Mouse (Mus musculus) CH12.LX (cell line): ENCODE data around the gene Med11. TPM values are rescaled to one million over a fixed set of nuclear protein-coding genes. Genes with fewer than 3 reads are reported as not detected.

Experiments
- DNase-seq: peaks from one replicate; pipeline ENCODE4 v3.0.0-alpha.2; 2013; ENCODE audit errors: extremely low read depth
- H3K27ac ChIP-seq: 2 replicates; pipeline ENCODE4 v1.5.1; 2012; ENCODE audit warnings: low read depth, mild to moderate bottlenecking, control low read depth, moderate library complexity; ENCODE audit not compliant: insufficient read depth
- H3K27me3 ChIP-seq: replicated peaks from 2 replicates; pipeline ENCODE3; 2012; ENCODE audit warnings: inconsistent platforms
- H3K36me3 ChIP-seq, 2 experiments: replicated peaks in 1 of 2; 2 replicates each; pipeline versions ENCODE3 to v1.6.1; 2012; ENCODE audit warnings: inconsistent platforms in 1 of 2, low read length in 1 of 2, mild to moderate bottlenecking in 1 of 2, mixed read lengths in 1 of 2, moderate library complexity in 1 of 2; ENCODE audit not compliant: control insufficient read depth in 1 of 2, insufficient read depth in 1 of 2
- H3K4me1 ChIP-seq, 2 experiments: 2 replicates each; pipeline ENCODE4 v1.6.1; 2012; ENCODE audit warnings: inconsistent platforms in 1 of 2, moderate library complexity in 1 of 2; ENCODE audit not compliant: insufficient read depth in 2 of 2, control insufficient read depth in 1 of 2
- H3K4me2 ChIP-seq: 2 replicates; pipeline ENCODE4 v1.6.1; 2012; ENCODE audit warnings: low read depth, mild to moderate bottlenecking, control low read depth; ENCODE audit not compliant: poor library complexity, insufficient read depth, severe bottlenecking
- H3K4me3 ChIP-seq, 3 experiments: fragments of 150-350 bp in 1 of 3; sonication (generic) in 1 of 3; replicated peaks in 1 of 3; 2 replicates each; pipeline versions ENCODE3 to v1.5.1; 2011 to 2012; ENCODE audit warnings: low read depth in 2 of 3, low read length in 2 of 3, mild to moderate bottlenecking in 2 of 3, moderate library complexity in 2 of 3, control low read depth in 1 of 3, improper control_type of control experiment in 1 of 3, inconsistent platforms in 1 of 3, mixed read lengths in 1 of 3; ENCODE audit not compliant: poor library complexity in 1 of 3
- H3K79me2 ChIP-seq: replicated peaks from 2 replicates; pipeline ENCODE4 v1.6.1; 2012; ENCODE audit warnings: mild to moderate bottlenecking, moderate library complexity; ENCODE audit not compliant: control insufficient read depth, poor library complexity, insufficient read depth, severe bottlenecking; ENCODE audit errors: extremely low read depth
- H3K9ac ChIP-seq: 2 replicates; pipeline ENCODE4 v1.6.1; 2012; ENCODE audit warnings: low read depth, mild to moderate bottlenecking, control low read depth, moderate library complexity; ENCODE audit not compliant: insufficient read depth
- H3K9me3 ChIP-seq: replicated peaks from 2 replicates; pipeline ENCODE3; 2012; ENCODE audit warnings: low read length, inconsistent platforms, mixed read lengths
- BHLHE40 ChIP-seq: IDR thresholded peaks from 2 replicates; pipeline ENCODE4 v1.6.1; 2011; ENCODE audit warnings: mild to moderate bottlenecking, low read depth, low read length, improper control_type of control experiment
- CHD1 ChIP-seq: IDR thresholded peaks from 2 replicates; pipeline ENCODE4 v1.6.1; 2012; ENCODE audit warnings: low read depth, low read length, improper control_type of control experiment, inconsistent platforms
- CHD2 ChIP-seq: IDR thresholded peaks from 2 replicates; pipeline ENCODE4 v1.6.1; 2011; ENCODE audit warnings: low read length, improper control_type of control experiment
- CTCF ChIP-seq, 2 experiments: IDR thresholded peaks in 1 of 2; conservative IDR thresholded peaks in 1 of 2; 2 replicates each; pipeline ENCODE4 v1.5.1; 2011 to 2012; ENCODE audit warnings: low read depth in 2 of 2, low read length in 2 of 2, improper control_type of control experiment in 1 of 2, inconsistent platforms in 1 of 2, mild to moderate bottlenecking in 1 of 2, moderate library complexity in 1 of 2
- E2F4 ChIP-seq: IDR thresholded peaks from 2 replicates; pipeline ENCODE4 v1.6.1; 2011; ENCODE audit warnings: low read depth, low read length, improper control_type of control experiment; ENCODE audit not compliant: insufficient replicate concordance
- EP300 ChIP-seq: IDR thresholded peaks from 2 replicates; pipeline ENCODE4 v1.6.1; 2011; ENCODE audit warnings: low read length, improper control_type of control experiment
- GABPA ChIP-seq: IDR thresholded peaks from 2 replicates; pipeline ENCODE4 v1.6.1; 2012; ENCODE audit warnings: low read depth, low read length, improper control_type of control experiment, inconsistent platforms; ENCODE audit not compliant: insufficient replicate concordance
- HCFC1 ChIP-seq: IDR thresholded peaks from 2 replicates; pipeline ENCODE4 v1.6.1; 2012; ENCODE audit warnings: low read depth, mild to moderate bottlenecking, inconsistent platforms, low read length, improper control_type of control experiment
- IRF4 ChIP-seq: IDR thresholded peaks from 2 replicates; pipeline ENCODE4 v1.6.1; 2014; ENCODE audit warnings: low read depth, mild to moderate bottlenecking, inconsistent platforms, low read length, improper control_type of control experiment
- JUN ChIP-seq: IDR thresholded peaks from 2 replicates; pipeline ENCODE4 v1.6.1; 2011; ENCODE audit warnings: low read depth, mild to moderate bottlenecking, low read length, improper control_type of control experiment, moderate library complexity; ENCODE audit not compliant: insufficient read depth
- JUND ChIP-seq: conservative IDR thresholded peaks from 2 replicates; pipeline ENCODE4 v1.6.1; 2011; ENCODE audit warnings: low read depth, low read length, improper control_type of control experiment
- KAT2A ChIP-seq: IDR thresholded peaks from 2 replicates; pipeline ENCODE4 v1.6.1; 2012; ENCODE audit warnings: low read length, improper control_type of control experiment, inconsistent platforms; ENCODE audit not compliant: insufficient replicate concordance
- MAFK ChIP-seq: IDR thresholded peaks from 2 replicates; pipeline ENCODE4 v1.6.1; 2011; ENCODE audit warnings: low read length, improper control_type of control experiment; ENCODE audit not compliant: insufficient replicate concordance
- MAX ChIP-seq: IDR thresholded peaks from 2 replicates; pipeline ENCODE4 v1.6.1; 2011; ENCODE audit warnings: low read length, improper control_type of control experiment
- MEF2A ChIP-seq: IDR thresholded peaks from 2 replicates; pipeline ENCODE4 v1.6.1; 2014; ENCODE audit warnings: low read depth, mild to moderate bottlenecking, inconsistent platforms, low read length, improper control_type of control experiment, borderline replicate concordance
- MYC ChIP-seq: IDR thresholded peaks from 2 replicates; pipeline ENCODE4 v1.6.1; 2011; ENCODE audit warnings: low read depth, mild to moderate bottlenecking, improper control_type of control experiment, low read length
- NRF1 ChIP-seq: IDR thresholded peaks from 2 replicates; pipeline ENCODE4 v1.6.1; 2014; ENCODE audit warnings: low read depth, mild to moderate bottlenecking, inconsistent platforms, low read length, improper control_type of control experiment, moderate library complexity
- POLR2A ChIP-seq: IDR thresholded peaks from 2 replicates; pipeline ENCODE4 v1.6.1; 2011; ENCODE audit warnings: low read depth, mild to moderate bottlenecking, improper control_type of control experiment, low read length
- POLR2AphosphoS2 ChIP-seq: IDR thresholded peaks from 2 replicates; pipeline ENCODE4 v1.6.1; 2011; ENCODE audit warnings: low read depth, low read length, improper control_type of control experiment
- RAD21 ChIP-seq: IDR thresholded peaks from 2 replicates; pipeline ENCODE4 v1.6.1; 2011; ENCODE audit warnings: low read depth, mild to moderate bottlenecking, low read length, improper control_type of control experiment, moderate library complexity
- RCOR1 ChIP-seq: conservative IDR thresholded peaks from 2 replicates; pipeline ENCODE4 v1.6.1; 2012; ENCODE audit warnings: low read depth, mild to moderate bottlenecking, inconsistent platforms, low read length, improper control_type of control experiment
- SIN3A ChIP-seq: IDR thresholded peaks from 2 replicates; pipeline ENCODE4 v1.6.1; 2012; ENCODE audit warnings: low read length, improper control_type of control experiment, inconsistent platforms
- SMC3 ChIP-seq: IDR thresholded peaks from 2 replicates; pipeline ENCODE4 v1.6.1; 2011; ENCODE audit warnings: low read depth, low read length, improper control_type of control experiment
- TBP ChIP-seq: conservative IDR thresholded peaks from 2 replicates; pipeline ENCODE4 v1.6.1; 2011; ENCODE audit warnings: low read depth, low read length, improper control_type of control experiment
- TCF12 ChIP-seq: IDR thresholded peaks from 2 replicates; pipeline ENCODE4 v1.6.1; 2014; ENCODE audit warnings: low read depth, mild to moderate bottlenecking, inconsistent platforms, low read length, improper control_type of control experiment
- UBTF ChIP-seq: IDR thresholded peaks from 2 replicates; pipeline ENCODE4 v1.6.1; 2012; ENCODE audit warnings: low read depth, mild to moderate bottlenecking, inconsistent platforms, low read length, improper control_type of control experiment, moderate library complexity
- USF2 ChIP-seq: conservative IDR thresholded peaks from 2 replicates; pipeline ENCODE4 v1.6.1; 2011; ENCODE audit warnings: low read depth, low read length, improper control_type of control experiment
- ZC3H11A ChIP-seq: IDR thresholded peaks from 2 replicates; pipeline ENCODE4 v1.6.1; 2012; ENCODE audit warnings: low read depth, mild to moderate bottlenecking, inconsistent platforms, low read length, improper control_type of control experiment
- ZNF384 ChIP-seq: IDR thresholded peaks from 2 replicates; pipeline ENCODE4 v1.6.1; 2012; ENCODE audit warnings: low read depth, low read length, improper control_type of control experiment, inconsistent platforms
- dilution Hi-C: fragments of 300-500 bp; cut with MboI; formaldehyde crosslinking; loops from 2 replicates; pipeline ENCODE4 v1.14.3; 2020; ENCODE audit warnings: low sequenced_read_pairs; ENCODE audit not compliant: extremely low pct_unique_long_range_greater_than_20kb, extremely low pct_ligation_motif_present
- in situ Hi-C: fragments of 300-500 bp; cut with MboI; formaldehyde crosslinking; loops from 3 replicates; pipeline ENCODE4 v1.14.3; 2019; ENCODE audit warnings: low sequenced_read_pairs, low pct_ligation_motif_present, low pct_unique_long_range_greater_than_20kb, mixed read lengths
- polyA plus RNA-seq: library from polyadenylated mRNA; unstranded; fragments of >175 nt; gene quantifications from 2 replicates; pipeline ENCODE4 v1.2.1, GENCODE M21; 2012; ENCODE audit warnings: low read depth; ENCODE audit not compliant: insufficient read length
- total RNA-seq, 2 experiments: library from RNA; depleted of rRNA; stranded (reverse); fragments of 300-350 nt in 1 of 2; fragments of >200 nt in 1 of 2; gene quantifications; 2 replicates each; pipeline ENCODE4 v1.2.3; 2012 to 2014

Gene Med11
- total and polyA plus RNA-seq, 3 experiments = 52.2 to 79.9 (median 74.3) TPM

GRCm38 (mm10) chr11:70487816-70488215 is 36.1 kb downstream of the Med11 start:
- Histone ChIP-seq H3K9ac (no peak overlapping the region), H3K4me3 (no peak overlapping the region), H3K79me2 (no peaks in the 10 kb centered on the region), H3K4me2 (no peak overlapping the region), H3K4me1 (peaks cover 0 to 7% of the 10 kb centered on the region in 2 experiments; a peak in 2 of 4 replicates), H3K27ac (no peak overlapping the region), H3K9me3 (peaks cover 3% of the 10 kb centered on the region), H3K36me3 (no peaks in the 10 kb centered on the region), H3K27me3 (no peaks in the 10 kb centered on the region)
- no peak for DNase-seq
- TF ChIP-seq CTCF (conservative IDR thresholded peaks at IDR 0.05 in 1 of 2, IDR thresholded peaks at IDR 0.05 in 1 of 2; ENCODE audit: low read depth in 2 of 2, low read length in 2 of 2) = no peak
- no peak for TF ChIP-seq TCF12
- no peak for TF ChIP-seq HCFC1
- TF ChIP-seq MAFK = no peak
- TF ChIP-seq EP300 = no peak
- TF ChIP-seq USF2 = no peak
- TF ChIP-seq SIN3A = no peak
- TF ChIP-seq CHD1 = no peak
- no peak for TF ChIP-seq JUND
- TF ChIP-seq GABPA = no peak
- no peak for TF ChIP-seq E2F4
- TF ChIP-seq MAX = no peak
- TF ChIP-seq POLR2AphosphoS2 = no peak
- no peak for TF ChIP-seq JUN
- TF ChIP-seq BHLHE40 = no peak
- TF ChIP-seq KAT2A = no peak
- TF ChIP-seq SMC3 = no peak
- TF ChIP-seq ZNF384 = no peak
- TF ChIP-seq ZC3H11A = no peak
- in situ Hi-C loops = no loop called here
- dilution Hi-C loops = no loop called here

- H3K4me3 ChIP-seq = no peak overlapping the region
- H3K27ac ChIP-seq = no peak overlapping the region
- dilution Hi-C loops (no loop called here), in situ Hi-C loops (no loop called here)
- no peak overlapping the region for H3K9ac ChIP-seq
- H3K4me1 ChIP-seq = peaks cover 0 to 7% of the 10 kb centered on the region in 2 experiments; a peak in 2 of 4 replicates
- no peaks in the 10 kb centered on the region for H3K36me3 ChIP-seq
- DNase-seq = no peak
- H3K9me3 ChIP-seq = peaks cover 3% of the 10 kb centered on the region
- H3K4me2 ChIP-seq = no peak overlapping the region
- H3K79me2 ChIP-seq = no peaks in the 10 kb centered on the region
- no peak for TF ChIP-seq GABPA
- TF ChIP-seq TBP = no peak
- no peak for TF ChIP-seq IRF4
- no peak for TF ChIP-seq UBTF
- TF ChIP-seq CHD2 = no peak
- TF ChIP-seq MYC = no peak
- TF ChIP-seq JUN = no peak
- TF ChIP-seq RAD21 = no peak
- TF ChIP-seq RCOR1 = no peak
- TF ChIP-seq POLR2A = no peak
- TF ChIP-seq CHD1 = no peak
- no peak for TF ChIP-seq POLR2AphosphoS2
- TF ChIP-seq NRF1 = no peak
- no peak for TF ChIP-seq MEF2A
- TF ChIP-seq SMC3 = no peak
- no peak for TF ChIP-seq HCFC1
- no peak for TF ChIP-seq MAX
- no peaks in the 10 kb centered on the region for H3K27me3 ChIP-seq
Observed at GRCm38 (mm10) chr11:70489138-70489537, 37.4 kb downstream of the Med11 start.
